Mouse (Mus musculus) midbrain, embryonic 16.5 days (tissue): Measurements from ENCODE around the gene Nod1. TPM values are rescaled to one million over a fixed set of nuclear protein-coding genes. Genes with fewer than 3 reads are reported as not detected.

ENCODE experiments used
- ATAC-seq: fragments of 200-750 bp; cut with Nextera tagmentation; 2 replicates; pipeline ENCODE4 v1.8.0; 2017; ENCODE audit warnings: moderate TSS enrichment
- H3K27ac ChIP-seq: fragments of 300-500 bp; sonication (generic); 2 replicates; pipeline ENCODE4 v1.5.1; 2014; ENCODE audit warnings: mild to moderate bottlenecking, low read length, mixed read lengths
- H3K27me3 ChIP-seq: fragments of 300-500 bp; sonication (generic); 2 replicates; pipeline ENCODE4 v1.6.1; 2014; ENCODE audit warnings: low read depth, low read length, mixed read lengths; ENCODE audit not compliant: control insufficient read depth, insufficient read depth
- H3K36me3 ChIP-seq: fragments of 300-500 bp; sonication (generic); 2 replicates; pipeline ENCODE4 v1.6.1; 2014; ENCODE audit warnings: mild to moderate bottlenecking, low read length, moderate library complexity, mixed read lengths; ENCODE audit not compliant: control insufficient read depth, insufficient read depth
- H3K4me1 ChIP-seq: fragments of 300-500 bp; sonication (generic); 2 replicates; pipeline ENCODE4 v1.6.1; 2014; ENCODE audit warnings: mild to moderate bottlenecking, low read length, mixed read lengths; ENCODE audit not compliant: control insufficient read depth, insufficient read depth
- H3K4me2 ChIP-seq: fragments of 300-500 bp; sonication (generic); 2 replicates; pipeline ENCODE4 v1.6.1; 2014; ENCODE audit warnings: mild to moderate bottlenecking, low read length, mixed read lengths
- H3K4me3 ChIP-seq: fragments of 300-500 bp; sonication (generic); 2 replicates; pipeline ENCODE4 v1.5.1; 2014; ENCODE audit warnings: low read depth, mild to moderate bottlenecking, low read length, moderate library complexity, mixed read lengths
- H3K9ac ChIP-seq: fragments of 300-500 bp; sonication (generic); 2 replicates; pipeline ENCODE4 v1.6.1; 2014; ENCODE audit warnings: low read depth, low read length, mixed read lengths
- H3K9me3 ChIP-seq: fragments of 300-500 bp; sonication (generic); replicated peaks from 2 replicates; pipeline ENCODE4 v1.6.1; 2014; ENCODE audit warnings: mild to moderate bottlenecking, low read length, mixed read lengths; ENCODE audit not compliant: control insufficient read depth, poor library complexity, severe bottlenecking
- WGBS: fragments of 180-500 bp; shearing (Covaris S2); extraction: QIAGEN DNeasy Blood & Tissue Kit; methylation state at CpG from one replicate; pipeline ENCODE4 v1.1.7; 2014; 5-methylcytosine and 5-hydroxymethylcytosine counted together
- polyA plus RNA-seq: library from polyadenylated mRNA; unstranded; fragments of >200 nt; fragmentation: Nextera tagmentation; extraction: Ambion mirVana; gene quantifications from 2 replicates; pipeline ENCODE4 v1.2.1, GENCODE M21; 2015

Gene Nod1
- polyA plus RNA-seq, 1 experiment from 2014 or later, result 2.8 TPM

GRCm38 (mm10) chr6:54940126-54940525 lies 32.3 kb downstream of the Nod1 start:
- no peak overlapping the region for H3K27ac ChIP-seq
- ATAC-seq, result no peak
- H3K4me2 ChIP-seq, result no peak overlapping the region
- H3K27me3 ChIP-seq, result peaks cover 4% of the 10 kb centered on the region; the same call in 1 of the 2 replicates
- H3K36me3 ChIP-seq, result no peaks in the 10 kb centered on the region
- WGBS, result 75% methylated on average over 7 of the region's 7 CpGs
- no peaks in the 10 kb centered on the region for H3K4me1 ChIP-seq
- H3K9ac ChIP-seq, result no peak overlapping the region
- no peak overlapping the region for H3K4me3 ChIP-seq
- no peaks in the 10 kb centered on the region for H3K9me3 ChIP-seq

GRCm38 (mm10) chr6:54939631-54940030 lies 32.8 kb downstream of the Nod1 start:
- no peak overlapping the region for H3K27ac ChIP-seq
- H3K4me3 ChIP-seq, result no peak overlapping the region
- H3K4me1 ChIP-seq, result no peaks in the 10 kb centered on the region
- WGBS, result 78% methylated on average over 4 of the region's 4 CpGs
- H3K4me2 ChIP-seq, result no peak overlapping the region
- no peak overlapping the region for H3K9ac ChIP-seq
- no peaks in the 10 kb centered on the region for H3K36me3 ChIP-seq
- no peak for ATAC-seq
- H3K9me3 ChIP-seq, result no peaks in the 10 kb centered on the region
- peaks cover 4% of the 10 kb centered on the region; the same call in 1 of the 2 replicates for H3K27me3 ChIP-seq

- Histone ChIP-seq H3K27me3 (no peaks in the 10 kb centered on the region), H3K4me3 (no peak overlapping the region), H3K9ac (no peak overlapping the region), H3K4me1 (no peaks in the 10 kb centered on the region), H3K27ac (no peak overlapping the region), H3K4me2 (no peak overlapping the region), H3K36me3 (no peaks in the 10 kb centered on the region), H3K9me3 (no peaks in the 10 kb centered on the region)
- 76% methylated on average over 2 of the region's 2 CpGs for WGBS
- no peak for ATAC-seq
Measured at GRCm38 (mm10) chr6:54936496-54936895, 35.9 kb downstream of the Nod1 start.

- ATAC-seq, result no peak
- H3K36me3 ChIP-seq, result no peaks in the 10 kb centered on the region
- no peaks in the 10 kb centered on the region for H3K9me3 ChIP-seq
- no peak overlapping the region for H3K9ac ChIP-seq
- H3K4me3 ChIP-seq, result no peak overlapping the region
- H3K27ac ChIP-seq, result no peak overlapping the region
- no peaks in the 10 kb centered on the region for H3K27me3 ChIP-seq
- H3K4me1 ChIP-seq, result no peaks in the 10 kb centered on the region
- 86% methylated on average over 5 of the region's 5 CpGs for WGBS
- no peak overlapping the region for H3K4me2 ChIP-seq
Measured at GRCm38 (mm10) chr6:54934930-54935329, 37.5 kb downstream of the Nod1 start.

GRCm38 (mm10) chr6:54934313-54934712 lies 38.1 kb downstream of the Nod1 start:
- Histone ChIP-seq H3K9ac (no peak overlapping the region), H3K27me3 (no peaks in the 10 kb centered on the region), H3K36me3 (no peaks in the 10 kb centered on the region), H3K4me3 (no peak overlapping the region), H3K4me1 (no peaks in the 10 kb centered on the region), H3K4me2 (no peak overlapping the region), H3K9me3 (no peaks in the 10 kb centered on the region), H3K27ac (no peak overlapping the region)
- no peak for ATAC-seq
- 90% methylated on average over 8 of the region's 8 CpGs for WGBS

- no peak overlapping the region for H3K9ac ChIP-seq
- no peak overlapping the region for H3K4me3 ChIP-seq
- H3K4me1 ChIP-seq, result no peaks in the 10 kb centered on the region
- WGBS, result 86% methylated on average over 3 of the region's 3 CpGs
- no peaks in the 10 kb centered on the region for H3K36me3 ChIP-seq
- no peak overlapping the region for H3K4me2 ChIP-seq
- no peaks in the 10 kb centered on the region for H3K9me3 ChIP-seq
- no peak overlapping the region for H3K27ac ChIP-seq
- no peak for ATAC-seq
- no peaks in the 10 kb centered on the region for H3K27me3 ChIP-seq
Measured at GRCm38 (mm10) chr6:54933866-54934265, 38.5 kb downstream of the Nod1 start.

- H3K4me2 ChIP-seq, result no peak overlapping the region
- no peak overlapping the region for H3K27ac ChIP-seq
- no peaks in the 10 kb centered on the region for H3K27me3 ChIP-seq
- no peaks in the 10 kb centered on the region for H3K4me1 ChIP-seq
- no peak for ATAC-seq
- no peaks in the 10 kb centered on the region for H3K9me3 ChIP-seq
- WGBS, result 77% methylated on average over 5 of the region's 5 CpGs
- no peaks in the 10 kb centered on the region for H3K36me3 ChIP-seq
- no peak overlapping the region for H3K4me3 ChIP-seq
- no peak overlapping the region for H3K9ac ChIP-seq
Measured at GRCm38 (mm10) chr6:54933216-54933615, 39.2 kb downstream of the Nod1 start.

- Histone ChIP-seq H3K27me3 (no peaks in the 10 kb centered on the region), H3K4me1 (no peaks in the 10 kb centered on the region), H3K4me2 (no peak overlapping the region), H3K27ac (no peak overlapping the region), H3K9ac (no peak overlapping the region), H3K9me3 (no peaks in the 10 kb centered on the region), H3K4me3 (no peak overlapping the region), H3K36me3 (no peaks in the 10 kb centered on the region)
- ATAC-seq, result no peak
- 92% methylated on average over 12 of the region's 12 CpGs for WGBS
Measured at GRCm38 (mm10) chr6:54932526-54932925, 39.9 kb downstream of the Nod1 start.

- Histone ChIP-seq H3K27me3 (no peaks in the 10 kb centered on the region), H3K4me3 (no peak overlapping the region), H3K4me2 (no peak overlapping the region), H3K9ac (no peak overlapping the region), H3K27ac (no peak overlapping the region), H3K36me3 (no peaks in the 10 kb centered on the region), H3K9me3 (no peaks in the 10 kb centered on the region), H3K4me1 (no peaks in the 10 kb centered on the region)
- ATAC-seq, result no peak
- 97% methylated on average over 4 of the region's 4 CpGs for WGBS
Measured at GRCm38 (mm10) chr6:54931641-54932040, 40.8 kb downstream of the Nod1 start.

GRCm38 (mm10) chr6:54927946-54928345 lies 44.5 kb downstream of the Nod1 start:
- no peak overlapping the region for H3K9ac ChIP-seq
- no peak overlapping the region for H3K27ac ChIP-seq
- H3K4me2 ChIP-seq, result no peak overlapping the region
- no peak for ATAC-seq
- H3K4me3 ChIP-seq, result no peak overlapping the region
- no peaks in the 10 kb centered on the region for H3K36me3 ChIP-seq
- H3K9me3 ChIP-seq, result no peaks in the 10 kb centered on the region
- no peaks in the 10 kb centered on the region for H3K27me3 ChIP-seq
- 89% methylated on average over 6 of the region's 6 CpGs for WGBS
- no peaks in the 10 kb centered on the region for H3K4me1 ChIP-seq
